Mouse (Mus musculus): ENCODE data around the gene Rpl11. TPM values are rescaled to one million over a fixed set of nuclear protein-coding genes. Genes with fewer than 3 reads are reported as not detected.

Rpl11 gene
- polyA plus RNA-seq, 1 experiment from 2014 or later: 575 TPM

DNA sequence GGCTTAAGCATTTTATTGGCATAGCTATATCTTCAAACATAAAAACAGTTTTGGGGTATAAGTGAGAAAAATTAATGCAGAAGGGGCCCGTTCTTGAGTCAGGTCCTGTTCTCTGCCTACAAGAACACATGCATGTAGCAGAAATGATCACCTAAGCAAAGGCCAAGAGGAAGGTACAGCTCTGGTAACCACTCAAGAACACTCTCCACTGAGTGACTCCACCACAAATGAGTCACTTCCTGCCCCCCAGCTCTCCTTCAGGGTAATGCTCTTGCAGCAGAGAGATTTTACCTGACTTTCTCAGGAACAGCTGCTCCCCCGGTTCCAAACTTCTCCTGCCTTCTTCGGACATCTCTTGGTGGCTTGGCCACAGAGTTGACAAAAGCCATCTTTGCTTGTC lies 46.4 kb downstream of the Rpl11 start:
- no peak for DNase-seq (ENCODE audit: low spot score)

DNA sequence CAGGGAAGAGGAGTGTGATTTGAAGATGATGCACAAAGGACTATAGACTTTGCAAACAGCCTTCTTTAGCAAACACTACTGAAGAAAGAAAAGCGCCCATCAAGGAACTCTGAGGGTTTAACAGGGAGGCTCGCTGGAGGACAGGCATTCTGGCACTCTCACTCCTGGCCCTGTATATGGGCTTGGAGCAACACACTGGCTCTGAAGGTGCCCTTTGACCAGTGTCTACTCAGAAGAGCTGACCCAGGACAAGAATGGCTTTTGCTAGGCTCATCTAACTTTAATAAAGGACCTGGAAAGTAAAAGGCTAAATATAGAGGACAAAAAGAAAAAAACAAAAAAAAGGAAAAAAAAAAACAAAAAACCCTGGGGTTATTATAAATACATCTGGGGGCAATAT lies 48.3 kb downstream of the Rpl11 start:
- peaks cover 77% of the 10 kb centered on the region for H3K36me3 ChIP-seq (ENCODE audit: control insufficient read depth, insufficient read depth, low read length)
- WGBS: 88% methylated on average over 2 of the region's 2 CpGs

More for the DNA sequence above, 46.4 kb downstream of the Rpl11 start:
- no peaks in the 10 kb centered on the region for H3K27me3 ChIP-seq (replicated peaks; ENCODE audit: control insufficient read depth, insufficient read depth, low read length)
- H3K9ac ChIP-seq (ENCODE audit: low read length): no peak overlapping the region
- H3K9me3 ChIP-seq (ENCODE audit: control insufficient read depth, low read length): no peaks in the 10 kb centered on the region
- ATAC-seq (replicated peaks; ENCODE audit: low FRiP score, low TSS enrichment, low read depth): no peak
- H3K27ac ChIP-seq (ENCODE audit: low read depth): no peak overlapping the region
- H3K4me3 ChIP-seq (ENCODE audit: low read depth, low read length): no peak overlapping the region
- 89% methylated on average over 3 of the region's 3 CpGs for WGBS
- H3K4me1 ChIP-seq (replicated peaks; ENCODE audit: control insufficient read depth, insufficient read depth, low read length): no peaks in the 10 kb centered on the region
- H3K4me2 ChIP-seq (ENCODE audit: low read length): no peak overlapping the region
- peaks cover 94% of the 10 kb centered on the region for H3K36me3 ChIP-seq (ENCODE audit: control insufficient read depth, insufficient read depth, low read length)

DNA sequence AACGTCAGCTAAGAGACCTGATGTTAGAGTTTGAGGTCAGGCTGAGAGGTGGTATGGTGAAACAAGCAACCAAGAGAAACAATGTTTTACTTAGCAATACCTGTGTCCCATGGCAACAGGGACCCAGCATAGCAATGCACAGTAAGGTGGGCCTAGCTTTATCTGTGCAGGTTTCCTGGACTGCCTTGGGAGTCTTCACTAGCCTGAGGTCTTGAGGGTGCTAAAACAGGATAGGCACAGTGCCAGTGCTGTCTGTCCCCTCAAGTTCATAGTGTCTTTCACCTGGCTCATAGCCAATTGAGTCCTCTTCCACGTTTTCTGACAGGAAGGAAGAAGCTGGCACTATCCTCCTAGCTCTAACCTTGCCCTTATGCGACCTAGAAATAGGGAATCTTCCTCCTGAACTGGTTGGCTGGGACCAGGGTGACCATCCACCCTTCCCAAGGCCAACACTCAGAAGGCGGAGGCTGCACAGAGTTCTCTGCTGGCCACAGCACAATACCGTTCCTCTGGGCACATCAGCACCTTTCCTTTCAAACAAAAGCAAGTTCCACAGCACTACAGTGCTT lies 49.0 kb downstream of the Rpl11 start:
- H3K9me3 ChIP-seq (ENCODE audit: control insufficient read depth, low read length): no peaks in the 10 kb centered on the region
- no peaks in the 10 kb centered on the region for H3K4me1 ChIP-seq (replicated peaks; ENCODE audit: control insufficient read depth, insufficient read depth, low read length)
- no peak overlapping the region for H3K4me3 ChIP-seq (ENCODE audit: low read depth, low read length)
- peaks cover 70% of the 10 kb centered on the region for H3K36me3 ChIP-seq (ENCODE audit: control insufficient read depth, insufficient read depth, low read length)
- no peak overlapping the region for H3K4me2 ChIP-seq (ENCODE audit: low read length)
- WGBS: 88% methylated on average over 5 of the region's 5 CpGs
- no peak for DNase-seq (ENCODE audit: low spot score)
- no peak overlapping the region for H3K9ac ChIP-seq (ENCODE audit: low read length)
- no peaks in the 10 kb centered on the region for H3K27me3 ChIP-seq (replicated peaks; ENCODE audit: control insufficient read depth, insufficient read depth, low read length)
- no peak for ATAC-seq (replicated peaks; ENCODE audit: low FRiP score, low TSS enrichment, low read depth)
- H3K27ac ChIP-seq (ENCODE audit: low read depth): no peak overlapping the region

More for the DNA sequence above, 48.3 kb downstream of the Rpl11 start:
- H3K4me1 ChIP-seq (replicated peaks; ENCODE audit: control insufficient read depth, insufficient read depth, low read length): no peaks in the 10 kb centered on the region
- H3K9me3 ChIP-seq (ENCODE audit: control insufficient read depth, low read length): no peaks in the 10 kb centered on the region
- H3K27ac ChIP-seq (ENCODE audit: low read depth): no peak overlapping the region
- no peak overlapping the region for H3K4me2 ChIP-seq (ENCODE audit: low read length)
- no peak overlapping the region for H3K9ac ChIP-seq (ENCODE audit: low read length)
- H3K4me3 ChIP-seq (ENCODE audit: low read depth, low read length): no peak overlapping the region
- H3K27me3 ChIP-seq (replicated peaks; ENCODE audit: control insufficient read depth, insufficient read depth, low read length): no peaks in the 10 kb centered on the region
- ATAC-seq (replicated peaks; ENCODE audit: low FRiP score, low TSS enrichment, low read depth) (no peak), DNase-seq (ENCODE audit: low spot score) (no peak)

DNA sequence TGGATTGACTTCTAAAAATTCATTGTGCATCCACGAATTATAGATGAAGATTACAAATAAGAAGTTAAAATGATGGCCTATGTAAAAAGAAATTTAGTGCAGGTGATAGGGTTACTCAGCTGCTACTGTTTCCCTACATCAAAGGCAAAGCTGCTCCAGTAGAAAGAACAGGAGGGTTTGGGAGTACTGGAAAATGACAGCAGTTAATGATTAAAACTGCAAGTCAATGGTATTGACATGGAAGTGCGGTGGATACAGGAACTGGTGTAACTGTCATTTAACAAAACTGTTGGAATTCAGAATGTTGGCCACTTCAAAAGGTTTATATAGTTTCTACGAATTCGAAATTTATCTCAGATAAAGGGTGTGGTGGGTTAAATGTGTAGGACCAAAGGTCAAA lies 58.1 kb downstream of the Rpl11 start:
- Histone ChIP-seq H3K4me1 (replicated peaks; ENCODE audit: control insufficient read depth, insufficient read depth, low read length) (no peaks in the 10 kb centered on the region), H3K36me3 (ENCODE audit: control insufficient read depth, insufficient read depth, low read length) (no peaks in the 10 kb centered on the region), H3K27me3 (replicated peaks; ENCODE audit: control insufficient read depth, insufficient read depth, low read length) (no peaks in the 10 kb centered on the region), H3K27ac (ENCODE audit: low read depth) (no peak overlapping the region), H3K9me3 (ENCODE audit: control insufficient read depth, low read length) (no peaks in the 10 kb centered on the region), H3K4me3 (ENCODE audit: low read depth, low read length) (no peak overlapping the region), H3K9ac (ENCODE audit: low read length) (no peak overlapping the region), H3K4me2 (ENCODE audit: low read length) (no peak overlapping the region)
- DNase-seq (ENCODE audit: low spot score) (no peak), ATAC-seq (replicated peaks; ENCODE audit: low FRiP score, low TSS enrichment, low read depth) (no peak)
- 85% methylated on average over 4 of the region's 4 CpGs for WGBS

DNA sequence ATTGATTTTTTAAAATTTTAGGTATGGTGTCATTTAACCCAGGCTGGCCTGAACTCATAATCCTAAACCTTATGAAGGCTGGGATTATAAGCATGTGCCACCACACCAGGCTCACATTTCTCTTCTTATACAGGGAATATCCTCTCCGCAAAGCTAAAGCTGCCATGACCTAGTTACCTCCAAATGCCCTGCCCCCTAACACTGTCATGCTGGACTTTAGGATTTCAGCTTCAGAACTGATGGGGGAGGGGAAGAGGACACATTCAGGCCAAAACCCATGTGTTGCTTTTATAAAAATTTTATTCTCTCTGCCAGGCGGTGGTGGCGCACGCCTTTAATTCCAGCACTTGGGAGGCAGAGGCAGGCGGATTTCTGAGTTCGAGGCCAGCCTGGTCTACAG lies 59.3 kb downstream of the Rpl11 start:
- Histone ChIP-seq H3K9me3 (ENCODE audit: control insufficient read depth, low read length) (no peaks in the 10 kb centered on the region), H3K27me3 (replicated peaks; ENCODE audit: control insufficient read depth, insufficient read depth, low read length) (no peaks in the 10 kb centered on the region), H3K4me3 (ENCODE audit: low read depth, low read length) (no peak overlapping the region), H3K4me1 (replicated peaks; ENCODE audit: control insufficient read depth, insufficient read depth, low read length) (no peaks in the 10 kb centered on the region), H3K27ac (ENCODE audit: low read depth) (no peak overlapping the region), H3K4me2 (ENCODE audit: low read length) (no peak overlapping the region), H3K36me3 (ENCODE audit: control insufficient read depth, insufficient read depth, low read length) (no peaks in the 10 kb centered on the region), H3K9ac (ENCODE audit: low read length) (no peak overlapping the region)
- WGBS: 96% methylated on average over 6 of the region's 6 CpGs
- ATAC-seq (replicated peaks; ENCODE audit: low FRiP score, low TSS enrichment, low read depth) (no peak), DNase-seq (ENCODE audit: low spot score) (no peak)

DNA sequence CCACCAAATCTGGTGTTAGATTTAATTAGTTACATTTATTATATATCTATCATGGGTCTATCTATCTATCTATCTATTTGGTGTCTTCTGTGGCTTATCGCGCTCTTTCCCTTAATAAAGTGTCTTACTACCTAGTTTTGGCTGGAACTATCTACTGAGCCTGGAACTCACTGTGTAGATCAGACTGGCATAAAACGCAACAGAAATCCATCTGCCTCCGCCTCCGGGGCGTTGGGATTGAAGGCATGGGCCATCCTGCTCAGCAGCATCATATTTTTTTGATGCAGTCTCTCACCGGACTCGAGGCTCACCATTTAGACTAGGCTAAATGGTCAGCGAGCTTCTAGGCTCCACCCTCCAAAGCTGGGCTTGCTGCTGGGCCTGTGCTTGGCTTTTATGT lies 65.5 kb downstream of the Rpl11 start:
- DNase-seq (ENCODE audit: low spot score) (no peak), ATAC-seq (replicated peaks; ENCODE audit: low FRiP score, low TSS enrichment, low read depth) (no peak)
- Histone ChIP-seq H3K4me3 (ENCODE audit: low read depth, low read length) (peak overlapping the region; percentile 96), H3K36me3 (ENCODE audit: control insufficient read depth, insufficient read depth, low read length) (peaks cover 24% of the 10 kb centered on the region), H3K9ac (ENCODE audit: low read length) (peak overlapping the region; percentile 91), H3K9me3 (ENCODE audit: control insufficient read depth, low read length) (no peaks in the 10 kb centered on the region), H3K4me2 (ENCODE audit: low read length) (peak overlapping the region; percentile 61), H3K27ac (ENCODE audit: low read depth) (peak overlapping the region; percentile 68), H3K4me1 (replicated peaks; ENCODE audit: control insufficient read depth, insufficient read depth, low read length) (peaks cover 11% of the 10 kb centered on the region), H3K27me3 (replicated peaks; ENCODE audit: control insufficient read depth, insufficient read depth, low read length) (no peaks in the 10 kb centered on the region)
- WGBS: 61% methylated on average over 9 of the region's 9 CpGs

DNA sequence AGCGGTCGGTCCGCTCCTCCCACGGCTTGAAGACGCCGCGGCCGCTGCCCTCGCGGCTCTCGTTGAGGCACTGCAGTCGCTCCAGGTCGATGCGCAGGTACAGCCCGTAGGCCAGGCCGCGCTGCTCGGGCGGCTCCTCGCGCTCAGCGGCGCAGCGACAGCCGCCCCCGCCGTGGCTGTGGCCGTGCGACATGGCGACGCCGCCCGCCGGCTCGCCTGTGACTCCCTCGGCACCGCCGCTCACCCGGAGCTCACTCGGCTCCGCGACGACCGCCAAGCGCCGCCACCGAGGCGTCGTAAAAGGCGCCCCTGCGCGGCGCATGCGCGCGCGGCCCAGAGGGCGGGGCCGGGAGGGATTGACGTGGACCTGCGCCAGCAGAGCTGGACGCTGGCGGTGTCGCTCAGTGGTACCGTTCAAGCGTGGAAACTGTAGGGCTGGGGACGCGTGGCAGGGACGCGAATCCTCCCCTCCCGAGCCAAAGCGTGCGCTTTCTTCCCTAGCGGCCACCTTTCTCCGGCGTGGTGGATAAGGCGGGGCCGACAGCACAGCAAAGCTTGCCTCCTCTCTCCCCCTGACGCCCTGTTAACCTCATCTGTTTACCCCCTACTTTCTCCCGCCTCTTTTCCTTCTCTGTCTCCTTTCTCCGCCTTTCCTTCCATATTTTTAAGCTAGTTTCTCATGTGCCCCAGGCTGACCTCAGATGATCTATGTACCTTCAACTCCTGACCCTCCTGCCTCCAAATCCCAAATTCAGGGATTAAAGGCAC lies 66.1 kb downstream of the Rpl11 start, which contains the start of gene Pithd1:
TSS of gene Pithd1 (minus strand) at position 322 of the 768 bp plus-strand sequence.
- peak; percentile 88 for ATAC-seq (replicated peaks; ENCODE audit: low FRiP score, low TSS enrichment, low read depth)
- under 1% methylated on average over 81 of the region's 81 CpGs for WGBS
- H3K27ac ChIP-seq (ENCODE audit: low read depth): peak within 1 kb of the TSS; percentile 68
- no peaks in the 10 kb centered on the region for H3K9me3 ChIP-seq (ENCODE audit: control insufficient read depth, low read length)
- peaks cover 28% of the 10 kb centered on the region for H3K36me3 ChIP-seq (ENCODE audit: control insufficient read depth, insufficient read depth, low read length)
- peak; percentile 95 for DNase-seq (ENCODE audit: low spot score)
- peak within 1 kb of the TSS; percentile 91 for H3K9ac ChIP-seq (ENCODE audit: low read length)
- H3K4me3 ChIP-seq (ENCODE audit: low read depth, low read length): peak within 1 kb of the TSS; percentile 96
- H3K4me2 ChIP-seq (ENCODE audit: low read length): peak within 1 kb of the TSS; percentile 61
- no peaks in the 10 kb centered on the region for H3K27me3 ChIP-seq (replicated peaks; ENCODE audit: control insufficient read depth, insufficient read depth, low read length)
- peaks cover 11% of the 10 kb centered on the region for H3K4me1 ChIP-seq (replicated peaks; ENCODE audit: control insufficient read depth, insufficient read depth, low read length)

DNA sequence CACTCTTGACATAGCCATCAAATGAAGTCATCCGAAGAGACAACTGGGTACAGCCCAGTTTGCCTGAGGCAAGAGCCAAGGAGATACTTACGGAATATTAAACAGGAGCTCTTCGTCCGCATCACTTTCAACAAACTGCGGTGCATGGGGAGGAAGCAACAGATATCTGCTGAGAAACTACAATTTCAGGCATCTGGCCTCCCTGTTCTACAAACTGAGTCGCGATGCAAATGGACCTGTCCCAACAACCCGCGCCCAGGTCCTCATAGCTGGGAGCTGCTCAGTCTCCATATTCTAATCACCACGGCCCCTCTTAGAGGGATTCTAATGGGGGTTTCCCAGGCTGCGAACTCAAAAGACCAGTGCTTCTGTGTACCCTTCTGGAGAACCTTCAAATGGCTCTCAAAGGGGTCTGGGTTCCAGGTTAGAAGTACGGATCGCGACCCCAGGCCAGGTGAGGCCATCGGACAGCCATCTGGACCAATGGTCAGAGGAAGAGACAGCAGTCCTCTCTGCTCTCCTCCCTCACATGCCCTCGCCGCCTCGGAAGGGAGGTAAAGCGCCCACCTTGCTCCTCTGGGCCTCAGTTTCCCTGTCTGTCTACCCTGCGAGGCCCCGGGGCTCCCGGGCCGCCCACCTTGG lies 66.8 kb downstream of the Rpl11 start:
- DNase-seq (ENCODE audit: low spot score): peak; percentile 55

More for the DNA sequence above, 66.8 kb downstream of the Rpl11 start:
- peaks cover 30% of the 10 kb centered on the region for H3K36me3 ChIP-seq (ENCODE audit: control insufficient read depth, insufficient read depth, low read length)
- 0 out of 2 replicates have a peak, but pooled peaks have one; percentile 4 for ATAC-seq (replicated peaks; ENCODE audit: low FRiP score, low TSS enrichment, low read depth)
- peak overlapping the region; percentile 96 for H3K4me3 ChIP-seq (ENCODE audit: low read depth, low read length)
- peaks cover 11% of the 10 kb centered on the region for H3K4me1 ChIP-seq (replicated peaks; ENCODE audit: control insufficient read depth, insufficient read depth, low read length)
- H3K27me3 ChIP-seq (replicated peaks; ENCODE audit: control insufficient read depth, insufficient read depth, low read length): no peaks in the 10 kb centered on the region
- peak overlapping the region; percentile 61 for H3K4me2 ChIP-seq (ENCODE audit: low read length)
- H3K9ac ChIP-seq (ENCODE audit: low read length): peak overlapping the region; percentile 91
- no peaks in the 10 kb centered on the region for H3K9me3 ChIP-seq (ENCODE audit: control insufficient read depth, low read length)
- 8% methylated on average over 23 of the region's 23 CpGs for whole genome bisulfite sequencing
- H3K27ac ChIP-seq (ENCODE audit: low read depth): peak overlapping the region; percentile 68; the same call in 1 of the 2 replicates

Measured in intestine, embryonic 14.5 days (tissue).